Mouse (Mus musculus) yolk sac, embryonic 10.5 days (tissue): ENCODE results near the gene Lamb3.
"Not testable (repeated sequence)": the region's sequence is repeated elsewhere in the genome, so short reads cannot be mapped to it uniquely, and the experiment has no call there.

Experiments
- DNase-seq: peaks from one replicate; pipeline ENCODE4 v3.0.0-alpha.2; 2017; ENCODE audit warnings: low spot score

Gene Lamb3

GRCm38 (mm10) chr1:193281344-193281743 is 73.8 kb downstream of the Lamb3 start:
- no peak for DNase-seq

GRCm38 (mm10) chr1:193284228-193284779 is 76.8 kb downstream of the Lamb3 start:
- no peak for DNase-seq

- DNase-seq, result not testable (repeated sequence)
These were observed 78.3 kb downstream of the Lamb3 start for GRCm38 (mm10) chr1:193285766-193286325.

- no peak for DNase-seq
These were observed 80.1 kb downstream of the Lamb3 start for GRCm38 (mm10) chr1:193287578-193287977.

DNA sequence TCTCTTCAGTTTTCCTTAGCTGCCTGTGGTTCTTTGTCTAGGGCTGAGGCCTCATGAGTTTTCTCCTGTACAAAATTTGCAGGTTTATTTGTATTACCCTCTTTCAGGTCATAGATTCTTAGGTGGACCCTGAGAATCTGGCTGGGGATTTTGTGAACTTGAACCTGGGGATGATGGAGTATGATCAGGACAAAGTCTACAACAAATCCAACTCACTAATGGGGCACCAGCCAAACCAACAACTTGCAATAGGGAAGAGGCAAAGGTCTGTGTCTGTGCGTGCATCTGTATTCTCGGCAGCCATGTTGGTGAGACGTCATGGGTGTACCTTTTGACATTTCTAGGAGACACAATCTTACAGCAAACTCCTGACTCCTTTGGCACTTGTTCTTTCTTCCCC is 81.6 kb downstream of the Lamb3 start:
- DNase-seq, result no peak

GRCm38 (mm10) chr1:193289914-193290313 is 82.4 kb downstream of the Lamb3 start:
- DNase-seq, result peak; percentile 36

DNA sequence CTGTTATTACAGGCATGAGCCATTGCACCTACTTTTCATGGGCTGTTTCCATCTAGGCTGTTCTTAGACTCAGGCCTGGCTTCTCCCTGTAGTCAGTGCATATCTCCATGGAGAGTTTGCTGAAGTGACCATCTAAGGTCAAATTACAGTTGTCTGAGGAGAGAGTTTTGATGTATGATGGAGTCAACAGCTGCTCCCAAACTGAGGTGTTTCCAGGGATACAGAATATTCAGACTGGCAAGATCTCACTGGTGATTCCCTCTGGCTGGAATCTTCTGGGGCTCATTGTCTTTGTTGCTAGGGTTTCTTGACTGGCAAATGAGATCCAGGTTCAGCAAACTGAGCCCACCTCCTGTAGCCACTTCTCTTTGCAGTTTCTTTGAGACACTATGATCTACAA is 83.2 kb downstream of the Lamb3 start:
- no peak for DNase-seq

GRCm38 (mm10) chr1:193293039-193293438 is 85.5 kb downstream of the Lamb3 start:
- DNase-seq, result no peak

- DNase-seq, result no peak
These were observed 86.4 kb downstream of the Lamb3 start for GRCm38 (mm10) chr1:193293926-193294325.

- DNase-seq, result no peak
These were observed 88.4 kb downstream of the Lamb3 start for GRCm38 (mm10) chr1:193295920-193296319.

DNA sequence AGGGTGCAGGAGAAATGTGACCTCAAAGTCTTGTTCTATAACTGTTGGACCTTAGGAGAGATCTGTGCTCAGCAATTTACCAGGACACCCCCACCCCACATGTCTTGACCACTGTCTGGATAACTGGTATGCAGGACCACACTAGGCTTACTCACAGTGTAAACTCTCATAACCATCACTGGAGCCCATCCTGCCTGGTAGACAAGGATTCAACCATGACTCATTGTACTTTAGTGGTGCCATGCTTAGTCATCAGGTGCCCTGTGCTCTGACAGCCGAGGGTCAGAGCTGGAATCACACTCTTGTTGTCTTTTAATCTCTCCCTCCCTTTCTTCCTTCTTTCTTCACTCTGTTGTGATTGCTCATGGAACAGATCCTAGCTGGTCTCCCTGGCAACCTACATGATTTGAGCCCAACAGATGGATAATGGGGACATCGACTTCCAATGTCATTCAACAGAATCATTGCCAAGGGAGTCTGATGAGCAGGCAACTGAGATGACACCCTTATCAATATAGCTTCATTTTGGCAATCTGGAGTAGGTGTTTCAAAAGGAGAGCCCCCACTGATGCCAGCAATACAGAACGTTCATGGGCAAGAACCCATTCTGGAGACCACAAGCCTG is 90.8 kb downstream of the Lamb3 start:
- no peak for DNase-seq

- DNase-seq, result no peak
These were observed 92.5 kb downstream of the Lamb3 start for GRCm38 (mm10) chr1:193299995-193300394.

DNA sequence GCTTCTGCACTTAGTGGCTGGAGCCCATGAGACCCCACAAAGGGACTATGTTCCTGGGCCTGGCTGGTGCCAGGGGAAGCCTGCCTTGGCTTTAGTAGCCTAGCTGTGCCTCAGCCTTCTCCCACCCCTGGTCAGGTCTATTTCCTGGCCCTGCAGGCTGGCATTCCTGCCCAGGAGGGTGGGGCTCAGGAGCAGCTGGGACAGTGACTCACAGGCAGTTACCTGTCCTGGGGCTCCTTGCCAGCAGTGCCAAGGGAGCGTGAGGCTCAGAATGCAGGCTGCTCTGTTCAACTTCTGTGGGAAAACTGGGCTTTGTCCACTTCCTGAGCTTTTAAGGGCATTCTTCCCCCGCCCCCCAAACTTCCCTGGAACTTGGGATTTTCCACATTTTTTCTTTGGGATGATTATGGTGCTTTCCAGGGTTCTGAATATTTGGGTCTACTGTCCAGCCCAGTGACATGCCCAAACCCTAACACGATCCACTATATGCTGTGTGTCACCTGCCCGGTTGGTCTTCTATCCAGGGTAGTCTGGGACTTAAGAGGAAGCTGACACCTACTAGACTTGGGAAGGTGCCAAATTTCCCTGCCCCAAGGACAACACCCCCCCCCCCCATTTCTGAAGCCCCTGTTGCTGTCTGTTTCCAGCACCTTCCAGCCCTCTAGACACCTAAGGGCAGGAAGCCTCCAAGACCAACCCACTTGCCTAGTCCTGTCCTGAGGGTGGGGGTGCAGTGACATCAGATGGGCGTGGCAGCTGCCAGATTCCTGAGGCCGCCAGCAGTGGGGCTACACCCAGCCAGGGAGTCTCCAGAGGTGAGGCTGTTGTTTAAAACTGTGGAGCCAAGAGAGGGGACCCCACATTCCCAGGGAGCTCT is 94.0 kb downstream of the Lamb3 start:
- DNase-seq, result peak; percentile 18

- DNase-seq, result no peak
These were observed 94.5 kb downstream of the Lamb3 start for GRCm38 (mm10) chr1:193302093-193302405.

DNA sequence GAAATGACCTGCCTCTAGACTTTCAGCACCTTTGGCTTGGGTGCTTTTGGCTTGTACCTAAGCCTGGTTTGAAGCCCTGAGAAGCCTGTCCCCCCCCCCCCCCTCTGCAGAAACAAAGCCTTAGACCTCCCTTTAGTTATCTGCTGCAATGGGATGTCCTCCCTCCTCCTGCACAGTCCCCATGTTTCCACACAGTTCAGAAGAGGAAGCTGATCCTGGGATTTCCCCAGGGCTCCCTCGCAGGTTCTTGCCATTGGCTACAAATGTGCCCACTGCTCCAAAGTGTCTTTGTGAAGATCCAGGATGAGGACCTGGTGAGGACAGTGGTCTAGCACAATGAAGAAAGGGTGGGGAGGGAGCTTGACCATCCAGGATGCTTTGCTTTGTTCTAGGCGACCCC is 95.6 kb downstream of the Lamb3 start:
- no peak for DNase-seq

DNA sequence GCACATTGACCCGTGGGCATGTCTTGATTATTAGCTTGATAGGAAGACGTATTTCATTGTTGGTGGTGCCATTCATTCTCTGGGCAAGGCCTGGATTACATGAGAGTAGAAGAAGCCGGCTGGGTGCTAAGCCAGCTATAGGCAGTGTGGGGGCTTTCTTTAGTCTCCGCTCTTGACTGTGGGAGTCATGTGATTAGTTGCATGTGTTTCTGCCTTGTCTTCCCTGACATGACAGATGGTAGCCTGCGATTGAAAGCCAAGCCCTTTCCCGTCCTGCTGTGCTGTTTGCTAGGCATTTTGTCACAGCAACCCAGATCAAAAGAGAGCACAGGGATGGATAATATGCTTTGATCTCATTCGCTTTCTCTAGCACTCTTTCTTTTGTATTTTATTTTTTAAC is 97.9 kb downstream of the Lamb3 start:
- no peak for DNase-seq

DNA sequence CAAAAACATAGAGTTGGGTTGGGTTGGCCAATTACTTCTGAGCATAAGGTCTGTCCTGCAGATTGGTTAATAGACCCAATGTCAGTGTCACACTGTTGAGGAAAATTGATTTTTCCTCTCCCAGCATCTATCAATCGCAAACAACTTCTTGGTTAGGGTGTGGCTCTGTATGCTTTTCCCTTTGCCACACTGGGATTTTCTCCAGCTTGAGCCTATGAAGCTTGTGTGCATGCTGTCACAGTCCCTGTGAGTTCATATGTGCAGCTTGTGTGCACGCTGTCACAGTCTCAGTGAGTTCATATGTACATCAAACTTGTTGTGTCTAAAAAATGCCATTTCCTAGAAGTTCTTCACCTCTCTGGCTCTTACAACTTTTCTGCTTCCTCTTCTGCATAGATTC is 99.3 kb downstream of the Lamb3 start:
- DNase-seq, result no peak

DNA sequence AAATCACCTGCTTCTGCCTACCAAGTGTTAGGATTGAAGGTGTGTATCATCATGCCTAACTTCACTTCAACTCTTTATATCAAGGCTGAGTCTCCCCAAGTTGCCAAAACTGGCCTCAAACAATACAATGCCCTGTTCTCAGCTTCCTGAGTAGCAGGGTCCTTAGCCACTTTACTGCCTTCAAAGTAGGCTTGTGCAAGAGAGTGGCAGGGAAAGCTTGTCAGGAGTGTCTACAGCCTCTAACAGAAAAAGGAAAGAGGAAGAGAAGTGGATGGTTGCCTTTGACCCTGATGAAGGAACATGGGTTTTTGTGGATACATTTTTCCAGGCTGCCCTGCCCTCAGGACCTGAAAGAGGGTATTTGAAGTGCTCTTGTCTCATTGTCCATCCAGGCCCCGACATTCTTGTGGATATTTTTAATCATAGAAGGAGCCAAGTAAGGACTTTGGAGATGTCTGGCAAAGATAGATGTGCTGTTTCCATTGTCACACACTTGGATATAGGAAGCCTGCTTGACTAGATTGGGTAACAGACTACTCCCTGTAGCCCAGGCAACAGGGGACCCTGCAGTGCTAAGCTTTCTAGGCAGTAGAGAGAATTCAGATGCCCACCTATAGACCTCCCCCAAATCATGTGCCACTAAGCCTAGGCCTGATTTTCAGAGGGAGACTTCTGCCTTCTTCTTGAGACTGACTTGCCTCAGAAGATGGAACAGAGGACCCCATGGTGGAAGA is 102.5 kb downstream of the Lamb3 start:
- no peak for DNase-seq

- no peak for DNase-seq
These were observed 103.1 kb downstream of the Lamb3 start for GRCm38 (mm10) chr1:193310519-193311085.

DNA sequence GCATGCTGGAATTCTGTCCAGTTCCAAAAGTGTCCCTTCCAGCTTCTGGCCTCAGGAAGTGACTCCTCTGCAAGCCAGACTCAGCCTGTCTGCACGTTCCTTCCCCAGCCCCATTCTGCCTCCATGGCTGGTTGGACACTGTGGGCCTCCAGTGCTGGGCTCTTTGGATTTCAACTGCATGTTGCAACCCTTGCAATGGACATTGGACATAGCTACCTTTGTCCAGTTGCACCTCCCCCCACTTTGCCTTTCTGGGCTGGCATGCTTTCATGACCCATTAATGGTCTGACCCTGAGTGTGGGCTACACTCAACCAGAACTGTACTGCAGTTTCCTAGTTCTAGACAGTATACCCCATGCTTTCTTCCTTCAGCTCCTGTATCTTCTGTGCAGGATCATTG is 104.1 kb downstream of the Lamb3 start:
- peak; percentile 47 for DNase-seq

DNA sequence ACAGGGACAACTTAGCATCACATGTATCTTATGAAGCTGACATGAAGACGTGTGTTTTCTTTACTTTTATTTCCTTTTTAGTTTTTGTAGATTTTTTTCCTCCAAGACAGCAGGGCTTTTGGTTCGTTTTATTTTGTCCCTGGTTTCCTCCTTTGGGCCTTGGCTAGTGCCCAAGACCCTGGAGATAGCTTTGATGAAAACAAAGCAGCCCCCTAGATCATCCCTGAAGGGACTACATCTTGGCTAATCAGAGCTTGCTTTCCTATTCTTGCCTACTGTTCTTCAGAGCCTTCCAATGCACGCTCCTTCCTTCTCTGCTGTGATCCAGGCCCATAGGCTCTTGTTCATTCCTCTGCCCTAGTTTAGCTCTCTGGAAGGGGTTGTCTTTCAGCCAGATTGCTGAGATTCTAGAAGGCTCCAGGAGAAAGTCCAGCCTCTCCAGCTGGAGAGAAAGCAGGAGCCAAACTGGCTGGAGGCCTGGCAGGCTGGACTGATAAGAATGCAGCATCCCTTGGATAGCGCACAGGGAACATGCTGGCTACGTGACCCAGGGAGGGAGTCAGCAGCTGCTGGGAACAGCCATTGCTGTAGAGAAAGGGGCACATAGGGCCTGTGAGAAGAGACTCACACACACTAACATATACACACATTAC is 108.3 kb downstream of the Lamb3 start:
- DNase-seq, result peak; percentile 72

DNA sequence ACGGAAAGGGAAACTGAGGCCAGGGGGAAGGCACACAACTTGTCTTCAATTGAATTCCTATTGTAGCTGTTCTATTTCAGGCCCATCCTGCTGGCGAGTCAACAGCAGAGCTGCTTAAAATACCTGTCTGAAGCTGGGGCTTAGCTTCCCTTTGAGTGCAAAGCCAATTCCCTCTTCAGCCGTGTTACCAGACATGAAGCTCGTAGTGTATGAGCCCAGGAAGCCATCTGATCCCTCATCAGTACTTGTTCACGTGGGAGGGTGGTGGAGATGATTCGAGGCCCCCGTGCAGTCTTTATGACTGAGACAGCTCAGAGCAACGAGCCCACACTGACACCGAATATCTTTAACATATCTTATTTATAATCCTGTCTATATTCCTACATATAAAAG is 108.9 kb downstream of the Lamb3 start:
- DNase-seq, result no peak
